Mouse (Mus musculus) thymus, postnatal 14 days (tissue): Measurements from ENCODE around the gene Nupr1.

Experiments
- DNase-seq: peaks from one replicate; pipeline ENCODE4 v3.0.0; 2021

Nupr1 gene

GRCm38 (mm10) chr7:126630824-126631518, at the start of gene Nupr1:
Gene Nupr1 (minus strand): TSS chr7:126630861.
- no peak for DNase-seq

GRCm38 (mm10) chr7:126679683-126680082, 49.0 kb upstream of the Nupr1 start:
- DNase-seq, result no peak

GRCm38 (mm10) chr7:126678545-126679341, 48.1 kb upstream of the Nupr1 start:
- DNase-seq, result no peak

GRCm38 (mm10) chr7:126676631-126677220, 46.1 kb upstream of the Nupr1 start:
- DNase-seq, result no peak

GRCm38 (mm10) chr7:126676207-126676606, 45.5 kb upstream of the Nupr1 start, which contains the start of gene Sult1a1:
Gene Sult1a1 (minus strand): TSS chr7:126676432.
- DNase-seq, result no peak

GRCm38 (mm10) chr7:126675104-126675503, 44.4 kb upstream of the Nupr1 start:
- DNase-seq, result no peak

- no peak for DNase-seq
Measured at GRCm38 (mm10) chr7:126672111-126672510, 41.5 kb upstream of the Nupr1 start.

GRCm38 (mm10) chr7:126670152-126670551, 39.5 kb upstream of the Nupr1 start:
- DNase-seq, result no peak

- DNase-seq, result no peak
Measured at GRCm38 (mm10) chr7:126668452-126668851, 37.8 kb upstream of the Nupr1 start.

GRCm38 (mm10) chr7:126667495-126668090, 36.9 kb upstream of the Nupr1 start:
- DNase-seq, result no peak

- DNase-seq, result no peak
Measured at GRCm38 (mm10) chr7:126665269-126665668, 34.6 kb upstream of the Nupr1 start.

- no peak for DNase-seq
Measured at GRCm38 (mm10) chr7:126663646-126664045, 33.0 kb upstream of the Nupr1 start.

- no peak for DNase-seq
Measured at GRCm38 (mm10) chr7:126659771-126660170, 29.1 kb upstream of the Nupr1 start.

- DNase-seq, result no peak
Measured at GRCm38 (mm10) chr7:126657522-126657921, 26.9 kb upstream of the Nupr1 start.

GRCm38 (mm10) chr7:126655695-126656094, 25.0 kb upstream of the Nupr1 start:
- peak; percentile 32 for DNase-seq

GRCm38 (mm10) chr7:126653991-126654390, 23.3 kb upstream of the Nupr1 start:
- no peak for DNase-seq

GRCm38 (mm10) chr7:126650852-126651251, 20.2 kb upstream of the Nupr1 start:
- DNase-seq, result no peak

- DNase-seq, result peak; percentile 95
Measured at GRCm38 (mm10) chr7:126649231-126650051, 18.8 kb upstream of the Nupr1 start, which contains the start of gene Sgf29. Gene Sgf29 (plus strand): TSS chr7:126649309.

GRCm38 (mm10) chr7:126648486-126648885, 17.8 kb upstream of the Nupr1 start:
- peak; percentile 8 for DNase-seq

- no peak for DNase-seq
Measured at GRCm38 (mm10) chr7:126645708-126646107, 15.0 kb upstream of the Nupr1 start.

GRCm38 (mm10) chr7:126644914-126645313, 14.3 kb upstream of the Nupr1 start:
- no peak for DNase-seq

GRCm38 (mm10) chr7:126644345-126644744, 13.7 kb upstream of the Nupr1 start:
- DNase-seq, result no peak
